Mouse (Mus musculus) kidney, adult 2 months (tissue): Measurements from ENCODE around the gene Coro1c. TPM values are rescaled to one million over a fixed set of nuclear protein-coding genes. Genes with fewer than 3 reads are reported as not detected.
A peak's percentile ranks its signal among the peaks of the same experiment; 100 is the strongest.

Experiments used
- DNase-seq: peaks from one replicate; pipeline ENCODE4 v3.0.0; 2021
- H3K27ac ChIP-seq: fragments of 200-500 bp; 2 replicates; pipeline ENCODE4 v1.5.1; 2012; ENCODE audit warnings: low read depth, low read length, control low read depth, inconsistent platforms; ENCODE audit not compliant: insufficient read depth
- H3K27me3 ChIP-seq: fragments of 200-500 bp; replicated peaks from 2 replicates; pipeline ENCODE4 v1.6.1; 2012; ENCODE audit warnings: mild to moderate bottlenecking, moderate library complexity, low read length, inconsistent platforms; ENCODE audit not compliant: control insufficient read depth, insufficient read depth
- H3K36me3 ChIP-seq: fragments of 200-500 bp; 2 replicates; pipeline ENCODE4 v1.6.1; 2012; ENCODE audit warnings: mild to moderate bottlenecking, moderate library complexity, low read length, inconsistent platforms; ENCODE audit not compliant: control insufficient read depth, insufficient read depth
- H3K4me1 ChIP-seq: fragments of 200-500 bp; 2 replicates; pipeline ENCODE4 v1.6.1; 2011; ENCODE audit warnings: low read length; ENCODE audit not compliant: control insufficient read depth, insufficient read depth
- H3K4me3 ChIP-seq: fragments of 200-500 bp; 2 replicates; pipeline ENCODE4 v1.5.1; 2011; ENCODE audit warnings: mild to moderate bottlenecking, low read depth, low read length, control low read depth; ENCODE audit not compliant: insufficient read depth
- CTCF ChIP-seq: fragments of 200-500 bp; conservative IDR thresholded peaks from 2 replicates; pipeline ENCODE4 v1.5.1; 2011; ENCODE audit warnings: low read depth, mild to moderate bottlenecking, control low read depth, low read length, moderate library complexity, mixed read lengths; ENCODE audit not compliant: insufficient read depth, insufficient read length
- POLR2A ChIP-seq: fragments of 200-500 bp; IDR thresholded peaks from one replicate; pipeline ENCODE4 v1.6.1; 2011; ENCODE audit warnings: low read depth, low read length, control low read depth
- WGBS: fragments of 180-500 bp; shearing (Covaris S2); methylation state at CpG from one replicate; pipeline ENCODE4 v1.1.7; 2018; 5-methylcytosine and 5-hydroxymethylcytosine counted together
- polyA plus RNA-seq: library from polyadenylated mRNA; depleted of rRNA; stranded (reverse); fragments of >200 nt; gene quantifications from 2 replicates; pipeline ENCODE4 v1.2.3, GENCODE M21; 2012

The Coro1c gene
- polyA plus RNA-seq, 1 experiment: 43.1 TPM

DNA sequence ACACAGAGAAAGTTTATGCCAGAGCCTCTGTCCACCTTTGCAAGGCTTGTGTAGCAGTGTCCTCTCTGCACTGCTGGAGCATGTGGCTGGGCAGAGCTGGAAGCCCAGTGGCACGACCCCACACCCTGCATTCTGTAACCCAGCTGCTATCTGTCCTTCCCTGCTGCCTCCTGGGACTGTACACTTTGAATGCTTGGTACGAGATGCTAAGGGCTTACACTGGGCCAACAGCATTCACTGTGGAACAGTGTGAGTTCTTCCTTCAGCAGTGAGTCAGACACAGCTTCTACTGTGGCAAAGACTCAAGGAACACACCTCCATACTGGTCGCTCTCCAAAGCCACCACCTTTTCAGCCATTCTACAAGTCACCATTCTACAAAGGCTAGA is 25.2 kb downstream of the Coro1c start:
- no peaks in the 10 kb centered on the region for H3K36me3 ChIP-seq
- 58% methylated on average over 3 of the region's 3 CpGs for WGBS
- H3K4me3 ChIP-seq: no peak overlapping the region
- no peak overlapping the region for H3K27ac ChIP-seq
- DNase-seq: no peak
- TF ChIP-seq POLR2A (no peak), CTCF (no peak)
- peaks cover 12% of the 10 kb centered on the region; the same call in 1 of the 2 replicates for H3K4me1 ChIP-seq
- no peaks in the 10 kb centered on the region for H3K27me3 ChIP-seq

DNA sequence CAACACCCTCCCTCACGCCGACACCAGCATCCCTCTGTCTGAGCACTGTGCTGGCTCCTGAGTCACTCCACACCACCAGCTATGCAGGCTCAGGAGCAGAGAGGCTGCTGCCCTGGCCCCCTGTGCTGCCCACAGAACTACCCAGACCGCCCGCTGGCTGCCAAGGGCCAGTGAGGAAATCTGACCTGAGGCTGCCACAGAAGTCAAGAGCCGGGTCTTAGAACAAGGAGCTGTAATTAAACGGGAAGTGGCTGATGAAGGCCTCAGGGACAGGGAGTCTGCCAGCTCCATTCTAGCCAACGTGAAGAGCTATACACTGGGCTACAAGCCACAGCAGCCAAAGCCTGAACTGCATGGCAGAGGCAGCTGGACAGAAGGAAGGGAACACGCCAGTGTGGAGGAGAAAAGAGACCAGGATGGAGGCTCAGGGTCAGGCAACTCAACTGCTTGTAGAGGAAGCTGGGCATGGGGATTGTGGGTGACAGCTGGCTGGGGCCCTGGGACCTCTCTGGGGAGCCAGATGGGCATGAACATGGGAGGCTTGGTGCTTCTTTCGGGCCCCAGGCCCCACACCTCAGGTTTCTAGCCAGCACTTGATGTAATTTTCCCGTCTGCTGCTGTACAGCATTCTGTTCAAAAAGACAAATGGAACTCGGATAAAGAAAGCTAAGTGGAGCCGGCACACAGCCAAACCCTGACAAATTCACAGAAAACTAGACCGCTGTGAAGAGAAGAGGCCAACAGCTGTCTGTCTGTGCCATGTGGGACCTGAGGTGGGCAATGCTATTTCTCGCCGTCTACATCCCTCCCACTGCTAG is 25.8 kb downstream of the Coro1c start:
- WGBS: 60% methylated on average over 15 of the region's 15 CpGs

DNA sequence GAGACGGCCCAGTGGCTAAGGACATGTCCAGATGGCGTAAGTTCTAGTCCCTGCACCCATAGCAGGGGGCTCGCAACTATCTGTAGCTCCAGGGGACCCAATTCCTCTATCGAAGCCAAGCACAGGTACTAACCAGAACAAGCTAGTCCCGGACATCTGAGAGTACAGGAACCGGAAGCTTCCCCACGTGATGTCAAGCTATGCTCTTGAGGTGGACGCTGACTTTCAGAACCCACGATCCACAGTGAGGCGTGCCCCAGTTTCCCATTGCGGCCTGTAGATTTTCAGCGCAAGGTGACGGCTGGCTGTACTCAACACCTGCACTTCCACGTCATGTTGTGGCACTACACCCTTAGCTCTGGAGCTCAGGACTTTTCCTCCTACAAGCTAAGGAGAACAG is 27.4 kb downstream of the Coro1c start:
- no peak for TF ChIP-seq POLR2A
- no peak for TF ChIP-seq CTCF
- Histone ChIP-seq H3K4me1 (peaks cover 5% of the 10 kb centered on the region; the same call in 1 of the 2 replicates), H3K27ac (no peak overlapping the region), H3K27me3 (no peaks in the 10 kb centered on the region), H3K36me3 (no peaks in the 10 kb centered on the region), H3K4me3 (no peak overlapping the region)
- WGBS: 88% methylated on average over 14 of the region's 14 CpGs
- no peak for DNase-seq

More for the DNA sequence above, 25.8 kb downstream of the Coro1c start:
- H3K4me1 ChIP-seq: peaks cover 10% of the 10 kb centered on the region; the same call in 1 of the 2 replicates
- H3K27ac ChIP-seq: no peak overlapping the region
- TF ChIP-seq CTCF (no peak), POLR2A (no peak)
- no peak overlapping the region for H3K4me3 ChIP-seq
- no peaks in the 10 kb centered on the region for H3K27me3 ChIP-seq
- no peaks in the 10 kb centered on the region for H3K36me3 ChIP-seq
- DNase-seq: no peak

DNA sequence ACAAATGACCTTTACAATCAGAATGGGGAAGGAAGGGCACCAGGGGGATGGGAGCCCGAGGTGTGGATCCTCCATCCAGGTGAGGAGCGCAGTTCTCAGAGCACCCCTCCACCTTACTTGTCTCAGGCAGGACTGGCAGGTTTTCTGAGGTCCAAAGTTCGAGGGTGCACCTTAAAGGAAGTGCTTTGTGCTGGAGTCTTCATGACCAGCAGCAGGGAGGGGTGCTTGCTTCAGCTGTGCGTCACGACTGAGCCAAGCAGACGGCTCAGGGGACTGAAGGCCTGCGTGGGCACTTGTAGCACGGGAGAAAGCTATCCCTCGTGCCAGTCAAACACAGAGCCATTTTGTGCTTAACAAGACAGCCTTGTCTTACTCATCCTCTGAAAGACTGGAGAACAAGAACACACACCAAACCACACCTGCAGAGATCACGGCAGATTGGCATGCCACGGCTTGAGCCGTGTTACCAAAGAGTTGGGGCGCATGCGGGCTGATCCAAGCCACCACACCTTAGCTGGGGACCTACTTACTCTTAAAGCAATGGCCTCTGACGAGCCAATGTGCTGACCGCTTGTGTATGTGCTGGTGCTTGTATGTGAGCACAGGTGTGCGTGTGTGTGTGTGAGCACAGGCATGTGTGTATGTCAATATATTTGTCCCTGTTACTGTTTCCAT is 29.5 kb downstream of the Coro1c start:
- DNase-seq: peak; percentile 51
- Histone ChIP-seq H3K36me3 (no peaks in the 10 kb centered on the region), H3K27ac (no peak overlapping the region), H3K4me3 (no peak overlapping the region), H3K27me3 (no peaks in the 10 kb centered on the region), H3K4me1 (no peaks in the 10 kb centered on the region; the same call in 1 of the 2 replicates)
- WGBS: 81% methylated on average over 17 of the region's 17 CpGs
- no peak for TF ChIP-seq CTCF
- no peak for TF ChIP-seq POLR2A

DNA sequence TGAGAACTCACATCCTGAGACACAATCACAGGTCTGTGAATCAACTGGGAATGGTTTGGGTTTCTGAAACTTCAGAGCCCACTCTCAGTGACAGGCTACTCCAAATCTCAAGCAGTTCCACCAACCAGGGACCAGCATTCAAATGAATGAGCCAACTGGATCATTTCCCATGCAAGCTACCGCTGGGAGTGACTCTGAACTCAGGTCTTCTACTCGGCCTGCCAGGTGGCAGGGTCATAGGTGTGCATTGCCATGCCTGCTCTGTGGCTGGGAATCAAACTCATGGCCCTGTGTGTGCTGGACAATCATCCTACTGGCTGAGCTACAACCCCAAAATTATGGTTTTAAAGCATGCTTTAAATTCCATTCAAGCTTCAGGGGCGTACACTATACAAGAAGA is 31.0 kb downstream of the Coro1c start:
- 44% methylated on average over 3 of the region's 3 CpGs for WGBS
- Histone ChIP-seq H3K27ac (no peak overlapping the region), H3K4me3 (no peak overlapping the region), H3K27me3 (no peaks in the 10 kb centered on the region), H3K4me1 (peaks cover 2% of the 10 kb centered on the region; the same call in 1 of the 2 replicates), H3K36me3 (no peaks in the 10 kb centered on the region)
- no peak for DNase-seq
- no peak for TF ChIP-seq CTCF
- TF ChIP-seq POLR2A: no peak

DNA sequence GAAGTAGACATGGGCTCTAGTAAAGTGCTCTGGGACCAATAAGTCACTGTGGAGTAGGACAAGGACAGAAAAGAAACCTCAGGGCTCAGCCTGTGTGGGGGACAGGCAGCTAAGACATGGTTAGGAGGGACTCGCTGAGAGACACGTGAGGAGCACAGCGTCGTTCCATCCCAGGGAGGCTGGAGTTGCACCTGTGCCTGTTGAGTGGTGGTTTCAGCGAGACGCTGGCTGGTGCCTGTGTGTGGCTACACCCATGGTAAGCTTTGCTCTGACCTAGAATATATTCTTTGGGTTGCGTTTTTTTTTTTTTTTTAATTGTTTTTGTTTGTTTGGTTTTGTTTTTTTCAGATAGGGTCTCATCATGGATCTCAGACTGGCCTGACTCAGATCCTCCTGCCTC is 32.4 kb downstream of the Coro1c start:
- Histone ChIP-seq H3K4me3 (no peak overlapping the region), H3K4me1 (peaks cover 6% of the 10 kb centered on the region), H3K27me3 (no peaks in the 10 kb centered on the region), H3K27ac (no peak overlapping the region), H3K36me3 (no peaks in the 10 kb centered on the region)
- DNase-seq: no peak
- TF ChIP-seq CTCF (no peak), POLR2A (no peak)
- 95% methylated on average over 7 of the region's 7 CpGs for WGBS

DNA sequence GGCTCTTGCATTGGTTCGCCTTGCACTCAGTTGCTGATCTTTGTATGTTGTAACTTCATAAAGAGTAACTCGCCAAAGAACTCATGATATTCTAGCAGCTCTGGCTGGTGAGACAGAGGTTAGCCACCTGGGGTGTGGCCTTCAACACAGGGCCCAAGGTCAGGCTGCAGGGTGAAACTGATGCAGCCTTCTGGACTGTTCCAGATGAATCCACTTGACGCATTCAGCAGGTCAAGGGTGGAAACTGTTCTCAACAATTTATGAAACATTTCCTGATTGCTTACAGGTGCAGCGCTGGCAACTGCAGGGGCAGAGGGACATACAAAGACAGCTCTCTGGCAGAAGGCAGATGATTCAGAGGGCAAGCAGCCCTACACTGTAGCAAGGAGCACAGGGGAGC is 32.9 kb downstream of the Coro1c start:
- Histone ChIP-seq H3K27ac (no peak overlapping the region), H3K36me3 (no peaks in the 10 kb centered on the region), H3K27me3 (no peaks in the 10 kb centered on the region), H3K4me1 (peaks cover 10% of the 10 kb centered on the region), H3K4me3 (no peak overlapping the region)
- peak; percentile 48 for DNase-seq
- 74% methylated on average over 4 of the region's 4 CpGs for WGBS
- TF ChIP-seq POLR2A (no peak), CTCF (no peak)
